ENCODE assay signal across 8 mouse cellular contexts in the genomic region with DNA sequence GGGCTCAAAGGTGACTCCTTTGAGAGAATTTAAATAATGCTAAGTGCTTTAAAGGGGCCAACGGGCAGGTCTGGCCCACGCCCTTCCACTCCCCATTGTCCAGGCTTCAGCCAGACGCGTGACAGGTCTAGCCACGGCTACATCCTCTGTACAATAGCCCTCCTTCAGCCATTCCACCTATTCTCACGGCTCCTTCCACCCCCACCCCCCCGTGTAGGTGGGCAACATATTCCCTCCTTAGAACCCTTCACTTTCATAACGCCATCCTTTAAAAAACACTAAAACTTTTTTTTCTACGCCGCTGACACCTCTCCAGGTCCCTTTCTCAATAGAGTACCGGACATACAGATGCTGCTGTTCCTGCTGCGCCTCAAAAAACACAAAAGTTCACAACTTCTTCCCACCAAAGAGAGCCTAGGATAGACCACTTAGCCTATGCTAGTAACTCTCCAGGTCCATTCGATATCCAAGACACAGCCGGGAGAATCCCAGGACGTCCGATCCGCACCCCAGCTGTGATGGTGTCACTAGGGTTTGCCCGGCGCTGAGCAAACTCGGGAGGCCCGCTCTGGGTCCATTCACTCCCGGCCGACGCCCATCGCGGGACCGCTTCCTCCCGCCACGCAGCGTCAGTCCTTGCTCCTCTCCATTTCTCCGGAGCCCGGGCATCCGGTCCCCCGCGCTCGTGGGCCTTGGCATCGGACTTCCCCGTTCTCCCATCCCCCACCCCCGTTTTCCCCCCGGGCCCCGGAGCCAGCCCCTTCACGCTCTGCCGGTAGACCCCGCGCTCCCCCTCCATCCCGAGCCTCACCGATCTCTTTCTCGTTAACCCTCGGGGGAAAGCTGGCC. TPM values are rescaled to one million over a fixed set of nuclear protein-coding genes. Genes with fewer than 3 reads are reported as not detected.
DNase-seq lines count a peak whose midpoint lies in the region; ATAC-seq and TF ChIP-seq lines count a peak whose summit lies in the region.

No protein-coding gene starts in this region.

- no peak; the same call in 1 of the 2 replicates for TF ChIP-seq POLR2A in embryonic fibroblast, embryonic 13.5 days (IDR thresholded peaks at IDR 0.05; ENCODE audit: low read depth, low read length)

- H3K27ac ChIP-seq in embryonic fibroblast, embryonic 13.5 days (ENCODE audit: insufficient read depth, low read length), result peak overlapping the region; percentile 91
- peak overlapping the region; percentile 98 for H3K27ac ChIP-seq in heart, embryonic 13.5 days (replicated peaks)
- H3K27ac ChIP-seq in kidney, postnatal 0 days, result peak overlapping the region; percentile 97
- peak overlapping the region; percentile 96 for H3K27ac ChIP-seq in liver, postnatal 0 days (ENCODE audit: low read depth)
- H3K27ac ChIP-seq in neural tube, embryonic 12.5 days, result peak overlapping the region; percentile 92

- H3K27me3 ChIP-seq in heart, embryonic 13.5 days (replicated peaks), result no peaks in the 10 kb centered on the region
- H3K27me3 ChIP-seq in kidney, postnatal 0 days (ENCODE audit: insufficient read depth, low read length), result no peaks in the 10 kb centered on the region
- H3K27me3 ChIP-seq in liver, postnatal 0 days (ENCODE audit: insufficient read depth, low read length), result no peaks in the 10 kb centered on the region
- no peaks in the 10 kb centered on the region for H3K27me3 ChIP-seq in neural tube, embryonic 12.5 days (replicated peaks)

- TF ChIP-seq CTCF in embryonic fibroblast, embryonic 13.5 days (IDR thresholded peaks at IDR 0.05; ENCODE audit: borderline replicate concordance, insufficient read depth, low read length), result no peak
- TF ChIP-seq CTCF in kidney, postnatal 0 days (IDR thresholded peaks at IDR 0.05; ENCODE audit: low read depth), result no peak
- TF ChIP-seq CTCF in liver, postnatal 0 days (IDR thresholded peaks at IDR 0.05; ENCODE audit: low read depth), result no peak

- H3K36me3 ChIP-seq in heart, embryonic 13.5 days, result peaks cover 29% of the 10 kb centered on the region
- H3K36me3 ChIP-seq in kidney, postnatal 0 days (ENCODE audit: insufficient read depth, low read length), result 0 out of 2 replicates have a peak, but pooled peaks cover 3% of the 10 kb centered on the region
- H3K36me3 ChIP-seq in liver, postnatal 0 days (replicated peaks; ENCODE audit: insufficient read depth, low read length), result peaks cover 22% of the 10 kb centered on the region
- H3K36me3 ChIP-seq in neural tube, embryonic 12.5 days, result peaks cover 22% of the 10 kb centered on the region

- H3K4me3 ChIP-seq in embryonic fibroblast, embryonic 13.5 days (ENCODE audit: insufficient read depth, low read length), result peak overlapping the region; percentile 94
- H3K4me3 ChIP-seq in heart, embryonic 13.5 days, result peak overlapping the region; percentile 89
- H3K4me3 ChIP-seq in kidney, postnatal 0 days (replicated peaks; ENCODE audit: low read depth, low read length), result peak overlapping the region; percentile 99
- H3K4me3 ChIP-seq in liver, postnatal 0 days (ENCODE audit: low read depth, low read length), result peak overlapping the region; percentile 98
- peak overlapping the region; percentile 89 for H3K4me3 ChIP-seq in neural tube, embryonic 12.5 days

- H3K4me2 ChIP-seq in heart, embryonic 13.5 days, result peak overlapping the region; percentile 92
- H3K4me2 ChIP-seq in kidney, postnatal 0 days (ENCODE audit: low read length), result peak overlapping the region; percentile 71
- peak overlapping the region; percentile 94 for H3K4me2 ChIP-seq in liver, postnatal 0 days (ENCODE audit: low read depth, low read length)
- H3K4me2 ChIP-seq in neural tube, embryonic 12.5 days (replicated peaks), result peak overlapping the region; percentile 79

- TF ChIP-seq EP300 in liver, postnatal 0 days (IDR thresholded peaks at IDR 0.05; ENCODE audit: low read depth), result no peak

- H3K9me3 ChIP-seq in heart, embryonic 13.5 days, result no peaks in the 10 kb centered on the region
- no peaks in the 10 kb centered on the region for H3K9me3 ChIP-seq in kidney, postnatal 0 days (replicated peaks; ENCODE audit: low read length)
- H3K9me3 ChIP-seq in liver, postnatal 0 days (ENCODE audit: low read length), result no peaks in the 10 kb centered on the region
- no peaks in the 10 kb centered on the region for H3K9me3 ChIP-seq in neural tube, embryonic 12.5 days

- WGBS in heart, embryonic 13.5 days, result 1% methylated on average over 49 of the region's 49 CpGs
- 1% methylated on average over 49 of the region's 49 CpGs for WGBS in kidney, postnatal 0 days
- WGBS in liver, postnatal 0 days (ENCODE audit: insufficient replicate concordance), result 1% methylated on average over 49 of the region's 49 CpGs
- WGBS in neural tube, embryonic 12.5 days, result 2% methylated on average over 49 of the region's 49 CpGs

- peak; percentile 61 to 74 for DNase-seq in adrenal gland, postnatal 36 days
- DNase-seq in kidney, postnatal 0 days (ENCODE audit: low spot score), result peak; percentile 57
- peak; percentile 75 for DNase-seq in liver, postnatal 0 days
- peak; percentile 74 for DNase-seq in thymus, postnatal 14 days

- H3K9ac ChIP-seq in heart, embryonic 13.5 days, result peak overlapping the region; percentile 97
- H3K9ac ChIP-seq in kidney, postnatal 0 days (ENCODE audit: low read depth, low read length), result peak overlapping the region; percentile 97
- peak overlapping the region; percentile 95 for H3K9ac ChIP-seq in liver, postnatal 0 days (replicated peaks)
- peak overlapping the region; percentile 94 for H3K9ac ChIP-seq in neural tube, embryonic 12.5 days

- H3K4me1 ChIP-seq in embryonic fibroblast, embryonic 13.5 days (ENCODE audit: control insufficient read depth, insufficient read depth, low read length), result no peaks in the 10 kb centered on the region; the same call in 1 of the 2 replicates
- peaks cover 39% of the 10 kb centered on the region for H3K4me1 ChIP-seq in heart, embryonic 13.5 days
- peaks cover 8% of the 10 kb centered on the region; the same call in 1 of the 2 replicates for H3K4me1 ChIP-seq in kidney, postnatal 0 days (replicated peaks; ENCODE audit: insufficient read depth, low read length)
- H3K4me1 ChIP-seq in liver, postnatal 0 days (ENCODE audit: insufficient read depth), result peaks cover 26% of the 10 kb centered on the region
- peaks cover 18% of the 10 kb centered on the region for H3K4me1 ChIP-seq in neural tube, embryonic 12.5 days

- ATAC-seq in CD4-positive, CD25-positive, alpha-beta regulatory T cell, adult 4 months, result peak; percentile 34
- peak; percentile 35; the same call in 1 of the 2 replicates for ATAC-seq in heart, embryonic 13.5 days (ENCODE audit: extremely low read depth, insufficient number of reproducible peaks, low FRiP score, low TSS enrichment)
- ATAC-seq in kidney, postnatal 0 days (replicated peaks; ENCODE audit: low FRiP score, low read depth), result peak; percentile 40; the same call in 1 of the 2 replicates
- peak; percentile 69 for ATAC-seq in liver, postnatal 0 days
- peak; percentile 57 for ATAC-seq in neural tube, embryonic 12.5 days (ENCODE audit: low FRiP score, low read depth)

RNA-seq across cellular contexts. Expression of a gene that starts 0.7 kb away (rescaled TPM):
- polyA plus RNA-seq in CD4-positive, CD25-positive, alpha-beta regulatory T cell, adult 4 months (2017; shearing (Covaris generic)), result 10 to 100 TPM; 79.7 to 89.4 TPM
- total RNA-seq in adrenal gland, postnatal 36 days (2021), result 10 to 100 TPM; 39.2 to 49.4 TPM
- 227 and 261 TPM in 2 replicates for polyA plus RNA-seq in embryonic fibroblast, embryonic 13.5 days (2011; ENCODE audit: insufficient read length, low read depth, missing spikeins)
- 145 and 149 TPM in 2 replicates for polyA plus RNA-seq in heart, embryonic 13.5 days (2015; fragmentation: Nextera tagmentation; extraction: Ambion mirVana)
- polyA plus RNA-seq in kidney, postnatal 0 days (2015; fragmentation: Nextera tagmentation; extraction: Ambion mirVana), result 265 and 274 TPM in 2 replicates
- polyA plus RNA-seq in liver, postnatal 0 days (2015; fragmentation: Nextera tagmentation; extraction: Ambion mirVana), result 23.3 and 26.3 TPM in 2 replicates
- polyA plus RNA-seq in neural tube, embryonic 12.5 days (2016; fragmentation: Nextera tagmentation; extraction: Ambion mirVana), result 512 and 565 TPM in 2 replicates

RNA-seq across cellular contexts. Expression of a gene that starts 42.9 kb away (rescaled TPM):
- polyA plus RNA-seq in CD4-positive, CD25-positive, alpha-beta regulatory T cell, adult 4 months (2017; shearing (Covaris generic)), result not detected
- not detected for total RNA-seq in adrenal gland, postnatal 36 days (2021)
- not detected in 2 replicates for polyA plus RNA-seq in embryonic fibroblast, embryonic 13.5 days (2011; ENCODE audit: insufficient read length, low read depth, missing spikeins)
- not detected in 2 replicates for polyA plus RNA-seq in heart, embryonic 13.5 days (2015; fragmentation: Nextera tagmentation; extraction: Ambion mirVana)
- polyA plus RNA-seq in kidney, postnatal 0 days (2015; fragmentation: Nextera tagmentation; extraction: Ambion mirVana), result not detected in 2 replicates
- not detected in 2 replicates for polyA plus RNA-seq in liver, postnatal 0 days (2015; fragmentation: Nextera tagmentation; extraction: Ambion mirVana)
- polyA plus RNA-seq in neural tube, embryonic 12.5 days (2016; fragmentation: Nextera tagmentation; extraction: Ambion mirVana), result 0.38 TPM in 1 of 2 replicates, not detected in the other

Comparison
In these comparisons a context has a peak if more than half of its experiments do, and no peak if none do; other contexts are left out.
1. Peak in every context shown above with its lines: DNase-seq, ATAC-seq, H3K4me3 ChIP-seq and H3K27ac ChIP-seq.